9 mouse cellular contexts compared by ENCODE assay signal in genomic region chr5:12541268-12541667, GRCm38 (mm10).
DNase-seq lines count a peak whose midpoint lies in the region; ATAC-seq and TF ChIP-seq lines count a peak whose summit lies in the region.
"Had no signal": no experiment of that assay in that cellular context is flagged by ENCODE, and none has a peak within 500 bp of the region (broad histone marks: within the 10 kb centered on the region; RNA-seq: fewer than 3 reads in every experiment).

No protein-coding gene starts in this region.

- no peaks in the 10 kb centered on the region for H3K9me3 ChIP-seq in forebrain, embryonic 14.5 days (replicated peaks; ENCODE audit: control insufficient read depth, low read length)
- H3K9me3 ChIP-seq in forebrain, embryonic 10.5 days: no peaks in the 10 kb centered on the region
- no peaks in the 10 kb centered on the region for H3K9me3 ChIP-seq in limb, embryonic 14.5 days (ENCODE audit: control insufficient read depth, low read length)
- H3K9me3 ChIP-seq in limb, embryonic 10.5 days (replicated peaks): no peaks in the 10 kb centered on the region
- no peaks in the 10 kb centered on the region for H3K9me3 ChIP-seq in midbrain, embryonic 15.5 days
- H3K9me3 ChIP-seq: embryonic facial prominence, embryonic 15.5 days had no signal

- H3K4me3 ChIP-seq in forebrain, embryonic 14.5 days (ENCODE audit: low read depth, low read length): no peak overlapping the region
- no peak overlapping the region for H3K4me3 ChIP-seq in forebrain, embryonic 10.5 days
- H3K4me3 ChIP-seq in limb, embryonic 14.5 days (replicated peaks; ENCODE audit: low read length): no peak overlapping the region
- H3K4me3 ChIP-seq in limb, embryonic 10.5 days: no peak overlapping the region
- H3K4me3 ChIP-seq in midbrain, embryonic 15.5 days: no peak overlapping the region
- H3K4me3 ChIP-seq: embryonic facial prominence, embryonic 15.5 days had no signal

- H3K9ac ChIP-seq in forebrain, embryonic 14.5 days (ENCODE audit: low read length): no peak overlapping the region
- H3K9ac ChIP-seq in limb, embryonic 14.5 days (ENCODE audit: low read depth, low read length, severe bottlenecking): no peak overlapping the region
- no peak overlapping the region for H3K9ac ChIP-seq in midbrain, embryonic 15.5 days
- H3K9ac ChIP-seq: embryonic facial prominence, embryonic 15.5 days had no signal

- TF ChIP-seq POLR2A in limb, embryonic 14.5 days (IDR thresholded peaks at IDR 0.05; ENCODE audit: borderline replicate concordance, extremely low read depth, insufficient read depth, insufficient read length): no peak

- H3K4me2 ChIP-seq in forebrain, embryonic 14.5 days (ENCODE audit: low read length): no peak overlapping the region
- no peak overlapping the region for H3K4me2 ChIP-seq in limb, embryonic 14.5 days (replicated peaks; ENCODE audit: low read depth, low read length, severe bottlenecking)
- no peak overlapping the region for H3K4me2 ChIP-seq in midbrain, embryonic 15.5 days
- H3K4me2 ChIP-seq: embryonic facial prominence, embryonic 15.5 days had no signal

- ATAC-seq in forebrain, embryonic 14.5 days: peak; percentile 58; the same call in 1 of the 2 replicates
- ATAC-seq in limb, embryonic 14.5 days (ENCODE audit: low FRiP score, low read depth): no peak
- peak; percentile 77; the same call in 1 of the 2 replicates for ATAC-seq in midbrain, embryonic 15.5 days (replicated peaks)

- H3K27me3 ChIP-seq in forebrain, embryonic 14.5 days (replicated peaks; ENCODE audit: control insufficient read depth, insufficient read depth, low read length): no peaks in the 10 kb centered on the region
- no peaks in the 10 kb centered on the region for H3K27me3 ChIP-seq in forebrain, embryonic 10.5 days (ENCODE audit: poor library complexity, severe bottlenecking)
- H3K27me3 ChIP-seq in limb, embryonic 14.5 days (ENCODE audit: control insufficient read depth, insufficient read depth, low read length): no peaks in the 10 kb centered on the region
- H3K27me3 ChIP-seq in limb, embryonic 10.5 days (ENCODE audit: low read depth, poor library complexity, severe bottlenecking): no peaks in the 10 kb centered on the region
- no peaks in the 10 kb centered on the region for H3K27me3 ChIP-seq in midbrain, embryonic 15.5 days (replicated peaks)
- H3K27me3 ChIP-seq: embryonic facial prominence, embryonic 15.5 days had no signal

- H3K4me1 ChIP-seq in forebrain, embryonic 14.5 days (ENCODE audit: control insufficient read depth, insufficient read depth, low read length): no peaks in the 10 kb centered on the region
- H3K4me1 ChIP-seq in forebrain, embryonic 10.5 days: no peaks in the 10 kb centered on the region
- H3K4me1 ChIP-seq in limb, embryonic 14.5 days (ENCODE audit: control insufficient read depth, insufficient read depth, low read length): no peaks in the 10 kb centered on the region
- H3K4me1 ChIP-seq in limb, embryonic 10.5 days: no peaks in the 10 kb centered on the region
- no peaks in the 10 kb centered on the region for H3K4me1 ChIP-seq in midbrain, embryonic 15.5 days
- H3K4me1 ChIP-seq: embryonic facial prominence, embryonic 15.5 days had no signal

- H3K27ac ChIP-seq in forebrain, embryonic 14.5 days (ENCODE audit: low read depth, low read length): no peak overlapping the region
- H3K27ac ChIP-seq in forebrain, embryonic 10.5 days: no peak overlapping the region
- H3K27ac ChIP-seq in limb, embryonic 14.5 days (replicated peaks; ENCODE audit: low read depth, low read length): no peak overlapping the region
- H3K27ac ChIP-seq in limb, embryonic 10.5 days: no peak overlapping the region
- no peak overlapping the region for H3K27ac ChIP-seq in midbrain, embryonic 15.5 days
- H3K27ac ChIP-seq: embryonic facial prominence, embryonic 15.5 days had no signal

- H3K36me3 ChIP-seq in forebrain, embryonic 14.5 days (ENCODE audit: control insufficient read depth, insufficient read depth, low read length): no peaks in the 10 kb centered on the region
- H3K36me3 ChIP-seq in forebrain, embryonic 10.5 days (replicated peaks): no peaks in the 10 kb centered on the region
- H3K36me3 ChIP-seq in limb, embryonic 14.5 days (ENCODE audit: control insufficient read depth, insufficient read depth, low read length): no peaks in the 10 kb centered on the region
- H3K36me3 ChIP-seq in limb, embryonic 10.5 days: no peaks in the 10 kb centered on the region
- H3K36me3 ChIP-seq in midbrain, embryonic 15.5 days (replicated peaks): no peaks in the 10 kb centered on the region
- H3K36me3 ChIP-seq: embryonic facial prominence, embryonic 15.5 days had no signal

- WGBS in forebrain, embryonic 14.5 days: 22% methylated on average over 2 of the region's 2 CpGs
- WGBS in forebrain, embryonic 10.5 days: 44% methylated on average over 2 of the region's 2 CpGs
- 35% methylated on average over 2 of the region's 2 CpGs for WGBS in limb, embryonic 14.5 days
- WGBS in limb, embryonic 10.5 days: 48% methylated on average over 2 of the region's 2 CpGs
- 32% methylated on average over 2 of the region's 2 CpGs for WGBS in midbrain, embryonic 15.5 days

- DNase-seq in forebrain, embryonic 14.5 days (ENCODE audit: low spot score): peak; percentile 83
- DNase-seq in forebrain, embryonic 10.5 days (ENCODE audit: extremely low spot score, low spot score): no peak
- DNase-seq in limb, embryonic 14.5 days (ENCODE audit: low spot score): peak; percentile 55
- no peak for DNase-seq in limb, embryonic 10.5 days (ENCODE audit: low spot score)
- peak; percentile 81 for DNase-seq in ZHBTc4 (ENCODE audit: low read depth, low spot score)
- no peak for DNase-seq in cerebellum, postnatal 36 days
- no peak for DNase-seq in urinary bladder, postnatal 14 days (ENCODE audit: low spot score)

Comparison
In these comparisons a context has a peak if more than half of its experiments do, and no peak if none do; other contexts are left out.
1. DNase-seq: peak in forebrain, embryonic 14.5 days (single experiment), limb, embryonic 14.5 days (single experiment) and ZHBTc4 (single experiment); none in forebrain, embryonic 10.5 days (single experiment), limb, embryonic 10.5 days (single experiment), cerebellum, postnatal 36 days (0 of 2) and urinary bladder, postnatal 14 days (single experiment).